Mouse (Mus musculus): ENCODE results near the gene 1700049E17Rik1.
"Not testable (repeated sequence)": the region's sequence is repeated elsewhere in the genome, so short reads cannot be mapped to it uniquely, and the experiment has no call there.

Gene 1700049E17Rik1

DNA sequence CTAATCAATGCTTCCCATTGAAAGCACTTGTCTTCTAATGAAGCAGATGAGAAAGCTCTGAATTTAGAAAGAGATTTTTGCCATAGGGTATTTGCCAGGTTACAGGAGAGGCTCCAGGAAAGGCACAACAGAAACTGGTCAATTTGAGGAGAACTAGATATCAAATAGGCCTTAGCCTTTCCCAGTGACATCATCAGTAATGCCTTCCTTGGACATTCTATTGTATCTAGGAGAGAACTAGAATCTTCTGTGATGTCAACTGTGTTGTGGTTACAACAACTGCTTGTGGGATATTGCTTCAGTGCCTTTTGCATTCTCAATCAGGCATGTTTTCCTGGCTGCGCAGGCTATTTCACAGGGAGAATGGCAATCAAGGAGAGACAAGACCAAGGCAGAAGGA is at the start of gene 1700049E17Rik1:
TSS of gene 1700049E17Rik1 (plus strand) at position 301 of the 400 bp plus-strand sequence.
- not testable (repeated sequence) for DNase-seq (ENCODE audit: low read depth, low spot score)

GRCm38 (mm10) chr14:41907190-41907589 is 17.6 kb upstream of the 1700049E17Rik1 start, which contains the start of gene Gm7980:
TSS of gene Gm7980 (minus strand) at chr14:41907290.
- not testable (repeated sequence) for DNase-seq (ENCODE audit: low read depth, low spot score)

- DNase-seq (ENCODE audit: low read depth, low spot score), result not testable (repeated sequence)
These were observed 18.9 kb downstream of the 1700049E17Rik1 start, which contains the start of gene 1700024B05Rik for GRCm38 (mm10) chr14:41943695-41944094. TSS of gene 1700024B05Rik (plus strand) at chr14:41943995.

DNA sequence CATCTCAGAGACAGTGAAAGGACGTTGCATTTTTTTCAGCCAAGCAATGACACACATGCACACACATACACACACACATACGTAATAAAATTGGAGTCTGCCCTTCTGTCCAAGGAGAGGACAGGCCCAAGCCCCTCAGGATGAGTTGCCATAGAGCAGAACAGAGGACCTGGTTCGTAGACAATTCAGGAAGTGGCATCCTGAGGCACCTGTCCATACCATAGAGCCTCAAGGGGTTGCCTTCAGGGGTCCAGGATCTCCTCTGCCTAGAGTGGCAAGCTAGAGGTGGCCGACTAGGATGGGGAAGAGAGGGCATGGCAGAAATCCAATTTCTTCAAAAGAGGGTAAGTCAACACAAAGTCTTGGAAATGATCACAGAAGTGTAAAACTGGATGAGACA is 39.3 kb downstream of the 1700049E17Rik1 start:
- not testable (repeated sequence) for DNase-seq (ENCODE audit: low read depth, low spot score)

DNA sequence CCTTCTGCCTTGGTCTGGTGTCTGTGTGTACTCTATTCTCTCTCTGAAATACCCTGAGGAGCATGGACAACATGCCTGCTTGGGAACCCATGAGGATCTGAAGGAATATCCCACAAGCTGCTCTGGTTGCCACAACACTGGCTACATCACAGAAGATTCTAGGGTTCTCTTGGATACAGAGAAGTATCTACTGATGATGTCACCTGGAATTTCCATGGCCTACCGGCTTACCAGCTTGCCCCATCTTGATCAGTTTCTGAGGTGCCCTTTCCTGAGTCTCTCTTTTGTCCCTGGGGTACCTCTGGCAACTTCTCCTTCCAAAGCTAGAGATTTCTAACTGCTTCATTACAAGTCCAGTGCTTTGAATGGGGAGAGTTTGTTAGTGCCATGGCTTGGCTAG is 43.1 kb downstream of the 1700049E17Rik1 start, which contains the start of gene Gm6401:
TSS of gene Gm6401 (minus strand) at position 101 of the 400 bp plus-strand sequence.
- DNase-seq (ENCODE audit: low read depth, low spot score), result not testable (repeated sequence)

- not testable (repeated sequence) for DNase-seq (ENCODE audit: low read depth, low spot score)
These were observed 43.8 kb downstream of the 1700049E17Rik1 start for GRCm38 (mm10) chr14:41968596-41968995.

All from ES-CJ7 (cell line).